Mouse (Mus musculus): ENCODE data around the gene Palld. TPM values are rescaled to one million over a fixed set of nuclear protein-coding genes. Genes with fewer than 3 reads are reported as not detected.
A peak's percentile ranks its signal among the peaks of the same experiment; 100 is the strongest.

The Palld gene
- polyA plus RNA-seq, 1 experiment from 2014 or later: 62.2 TPM

GRCm38 (mm10) chr8:61734164-61734563, 168.3 kb downstream of the Palld start:
- Histone ChIP-seq H3K4me3 (no peak overlapping the region), H3K36me3 (replicated peaks) (peaks cover 37% of the 10 kb centered on the region), H3K9me3 (no peaks in the 10 kb centered on the region), H3K27me3 (replicated peaks; ENCODE audit: low read depth, poor library complexity, severe bottlenecking) (no peaks in the 10 kb centered on the region), H3K4me1 (peaks cover 3% of the 10 kb centered on the region; the same call in 1 of the 2 replicates), H3K27ac (replicated peaks) (no peak overlapping the region)
- WGBS: 92% methylated on average over 8 of the region's 8 CpGs
- no peak for DNase-seq (ENCODE audit: low spot score)

GRCm38 (mm10) chr8:61732184-61732583, 170.3 kb downstream of the Palld start:
- no peaks in the 10 kb centered on the region for H3K27me3 ChIP-seq (replicated peaks; ENCODE audit: low read depth, poor library complexity, severe bottlenecking)
- H3K27ac ChIP-seq (replicated peaks): no peak overlapping the region
- no peaks in the 10 kb centered on the region for H3K9me3 ChIP-seq
- H3K4me1 ChIP-seq: peaks cover 3% of the 10 kb centered on the region; the same call in 1 of the 2 replicates
- H3K36me3 ChIP-seq (replicated peaks): peaks cover 26% of the 10 kb centered on the region
- no peak overlapping the region for H3K4me3 ChIP-seq
- DNase-seq (ENCODE audit: low spot score): no peak
- WGBS: 79% methylated on average over 6 of the region's 6 CpGs

GRCm38 (mm10) chr8:61731306-61732088, 171.0 kb downstream of the Palld start:
- no peak for DNase-seq (ENCODE audit: low spot score)
- 71% methylated on average over 5 of the region's 5 CpGs for WGBS
- Histone ChIP-seq H3K27ac (replicated peaks) (no peak overlapping the region), H3K4me3 (no peak overlapping the region), H3K9me3 (no peaks in the 10 kb centered on the region), H3K36me3 (replicated peaks) (peaks cover 25% of the 10 kb centered on the region), H3K4me1 (peaks cover 3% of the 10 kb centered on the region; the same call in 1 of the 2 replicates), H3K27me3 (replicated peaks; ENCODE audit: low read depth, poor library complexity, severe bottlenecking) (no peaks in the 10 kb centered on the region)

- Histone ChIP-seq H3K4me1 (0 out of 2 replicates have a peak, but pooled peaks cover 3% of the 10 kb centered on the region), H3K27ac (replicated peaks) (no peak overlapping the region), H3K9me3 (no peaks in the 10 kb centered on the region), H3K27me3 (replicated peaks; ENCODE audit: low read depth, poor library complexity, severe bottlenecking) (no peaks in the 10 kb centered on the region), H3K36me3 (replicated peaks) (peaks cover 17% of the 10 kb centered on the region), H3K4me3 (no peak overlapping the region)
- DNase-seq (ENCODE audit: low spot score): no peak
- WGBS: 87% methylated on average over 6 of the region's 6 CpGs
These were observed 171.8 kb downstream of the Palld start for GRCm38 (mm10) chr8:61730669-61731068.

GRCm38 (mm10) chr8:61725306-61726017, 177.0 kb downstream of the Palld start:
- H3K27me3 ChIP-seq (replicated peaks; ENCODE audit: low read depth, poor library complexity, severe bottlenecking): no peaks in the 10 kb centered on the region
- H3K4me1 ChIP-seq: no peaks in the 10 kb centered on the region
- H3K27ac ChIP-seq (replicated peaks): no peak overlapping the region
- no peak overlapping the region for H3K4me3 ChIP-seq
- 88% methylated on average over 8 of the region's 8 CpGs for WGBS
- no peaks in the 10 kb centered on the region for H3K9me3 ChIP-seq
- DNase-seq (ENCODE audit: low spot score): no peak
- peaks cover 2% of the 10 kb centered on the region for H3K36me3 ChIP-seq (replicated peaks)

- Histone ChIP-seq H3K4me3 (no peak overlapping the region), H3K9me3 (0 out of 2 replicates have a peak, but pooled peaks cover 3% of the 10 kb centered on the region), H3K4me1 (no peaks in the 10 kb centered on the region), H3K27ac (replicated peaks) (no peak overlapping the region), H3K36me3 (replicated peaks) (peaks cover 31% of the 10 kb centered on the region), H3K27me3 (replicated peaks; ENCODE audit: low read depth, poor library complexity, severe bottlenecking) (no peaks in the 10 kb centered on the region)
- 89% methylated on average over 9 of the region's 9 CpGs for WGBS
- no peak for DNase-seq (ENCODE audit: low spot score)
These were observed 180.3 kb downstream of the Palld start for GRCm38 (mm10) chr8:61722226-61722625.

GRCm38 (mm10) chr8:61715351-61716125, 187.0 kb downstream of the Palld start:
- Histone ChIP-seq H3K4me3 (no peak overlapping the region), H3K27ac (replicated peaks) (peak overlapping the region; percentile 19; the same call in 1 of the 2 replicates), H3K27me3 (replicated peaks; ENCODE audit: low read depth, poor library complexity, severe bottlenecking) (no peaks in the 10 kb centered on the region), H3K36me3 (replicated peaks) (peaks cover 57% of the 10 kb centered on the region), H3K4me1 (peaks cover 19% of the 10 kb centered on the region), H3K9me3 (0 out of 2 replicates have a peak, but pooled peaks cover 3% of the 10 kb centered on the region)
- no peak for DNase-seq (ENCODE audit: low spot score)
- 53% methylated on average over 14 of the region's 14 CpGs for WGBS

- WGBS: 36% methylated on average over 6 of the region's 6 CpGs
- H3K27me3 ChIP-seq (replicated peaks; ENCODE audit: low read depth, poor library complexity, severe bottlenecking): no peaks in the 10 kb centered on the region
- H3K27ac ChIP-seq (replicated peaks): peak overlapping the region; percentile 69
- peaks cover 56% of the 10 kb centered on the region for H3K36me3 ChIP-seq (replicated peaks)
- peaks cover 24% of the 10 kb centered on the region for H3K4me1 ChIP-seq
- no peak for DNase-seq (ENCODE audit: low spot score)
- H3K4me3 ChIP-seq: no peak overlapping the region
- 0 out of 2 replicates have a peak, but pooled peaks cover 3% of the 10 kb centered on the region for H3K9me3 ChIP-seq
These were observed 188.1 kb downstream of the Palld start for GRCm38 (mm10) chr8:61714293-61714831.

- Histone ChIP-seq H3K4me3 (no peak overlapping the region), H3K36me3 (replicated peaks) (peaks cover 56% of the 10 kb centered on the region), H3K9me3 (0 out of 2 replicates have a peak, but pooled peaks cover 1% of the 10 kb centered on the region), H3K27ac (replicated peaks) (no peak overlapping the region), H3K27me3 (replicated peaks; ENCODE audit: low read depth, poor library complexity, severe bottlenecking) (no peaks in the 10 kb centered on the region), H3K4me1 (peaks cover 29% of the 10 kb centered on the region)
- 88% methylated on average over 16 of the region's 16 CpGs for WGBS
- DNase-seq (ENCODE audit: low spot score): no peak
These were observed 189.1 kb downstream of the Palld start for GRCm38 (mm10) chr8:61713195-61713990.

- Histone ChIP-seq H3K4me3 (no peak overlapping the region), H3K27me3 (replicated peaks; ENCODE audit: low read depth, poor library complexity, severe bottlenecking) (no peaks in the 10 kb centered on the region), H3K4me1 (peaks cover 29% of the 10 kb centered on the region), H3K9me3 (no peaks in the 10 kb centered on the region), H3K27ac (replicated peaks) (no peak overlapping the region), H3K36me3 (replicated peaks) (peaks cover 57% of the 10 kb centered on the region)
- WGBS: 93% methylated on average over 2 of the region's 2 CpGs
- no peak for DNase-seq (ENCODE audit: low spot score)
These were observed 190.1 kb downstream of the Palld start for GRCm38 (mm10) chr8:61712426-61712825.

GRCm38 (mm10) chr8:61708586-61709305, 193.7 kb downstream of the Palld start:
- DNase-seq (ENCODE audit: low spot score): peak; percentile 24
- WGBS: 55% methylated on average over 8 of the region's 8 CpGs
- peaks cover 67% of the 10 kb centered on the region for H3K36me3 ChIP-seq (replicated peaks)

More at GRCm38 (mm10) chr8:61708586-61709305, 193.7 kb downstream of the Palld start:
- H3K27ac ChIP-seq (replicated peaks): no peak overlapping the region; the same call in 1 of the 2 replicates
- H3K27me3 ChIP-seq (replicated peaks; ENCODE audit: low read depth, poor library complexity, severe bottlenecking): no peaks in the 10 kb centered on the region
- H3K4me1 ChIP-seq: peaks cover 14% of the 10 kb centered on the region
- no peaks in the 10 kb centered on the region for H3K9me3 ChIP-seq
- no peak overlapping the region for H3K4me3 ChIP-seq

All from embryonic facial prominence, embryonic 10.5 days (tissue).